Mouse (Mus musculus) heart, embryonic 13.5 days (tissue): ENCODE results near the gene Trip13. TPM values are rescaled to one million over a fixed set of nuclear protein-coding genes. Genes with fewer than 3 reads are reported as not detected.

Source experiments
- ATAC-seq: fragments of 200-750 bp; cut with Nextera tagmentation; 2 replicates; pipeline ENCODE4 v1.8.0; 2017; ENCODE audit warnings: moderate TSS enrichment; ENCODE audit not compliant: insufficient number of reproducible peaks, low FRiP score, low TSS enrichment; ENCODE audit errors: extremely low read depth
- H3K27ac ChIP-seq: fragments of 300-500 bp; sonication (generic); replicated peaks from 2 replicates; pipeline ENCODE4 v1.5.1; 2015; ENCODE audit warnings: moderate library complexity, mild to moderate bottlenecking, inconsistent platforms
- H3K27me3 ChIP-seq: fragments of 300-500 bp; sonication (generic); replicated peaks from 2 replicates; pipeline ENCODE4 v1.6.1; 2015; ENCODE audit warnings: mild to moderate bottlenecking, inconsistent platforms
- H3K36me3 ChIP-seq: fragments of 300-500 bp; sonication (generic); 2 replicates; pipeline ENCODE4 v1.6.1; 2015; ENCODE audit warnings: mild to moderate bottlenecking, inconsistent platforms
- H3K4me1 ChIP-seq: fragments of 300-500 bp; sonication (generic); 2 replicates; pipeline ENCODE4 v1.6.1; 2015; ENCODE audit warnings: inconsistent platforms
- H3K4me2 ChIP-seq: fragments of 300-500 bp; sonication (generic); 2 replicates; pipeline ENCODE4 v1.6.1; 2015; ENCODE audit warnings: inconsistent platforms, mild to moderate bottlenecking, moderate library complexity
- H3K4me3 ChIP-seq: fragments of 300-500 bp; sonication (generic); 2 replicates; pipeline ENCODE4 v1.5.1; 2015; ENCODE audit warnings: moderate library complexity, mild to moderate bottlenecking, inconsistent platforms
- H3K9ac ChIP-seq: fragments of 300-500 bp; sonication (generic); 2 replicates; pipeline ENCODE4 v1.6.1; 2015; ENCODE audit warnings: inconsistent platforms, mild to moderate bottlenecking, moderate library complexity
- H3K9me3 ChIP-seq: fragments of 300-500 bp; sonication (generic); 2 replicates; pipeline ENCODE4 v1.6.1; 2016; ENCODE audit warnings: inconsistent platforms
- WGBS: fragments of 180-500 bp; shearing (Covaris S2); methylation state at CpG from one replicate; pipeline ENCODE4 v1.1.7; 2015; ENCODE audit warnings: mixed read lengths; 5-methylcytosine and 5-hydroxymethylcytosine counted together
- polyA plus RNA-seq: library from polyadenylated mRNA; unstranded; fragments of >200 nt; fragmentation: Nextera tagmentation; extraction: Ambion mirVana; gene quantifications from 2 replicates; pipeline ENCODE4 v1.2.1, GENCODE M21; 2015

Trip13 gene
- polyA plus RNA-seq, 1 experiment from 2014 or later = 32.0 TPM

DNA sequence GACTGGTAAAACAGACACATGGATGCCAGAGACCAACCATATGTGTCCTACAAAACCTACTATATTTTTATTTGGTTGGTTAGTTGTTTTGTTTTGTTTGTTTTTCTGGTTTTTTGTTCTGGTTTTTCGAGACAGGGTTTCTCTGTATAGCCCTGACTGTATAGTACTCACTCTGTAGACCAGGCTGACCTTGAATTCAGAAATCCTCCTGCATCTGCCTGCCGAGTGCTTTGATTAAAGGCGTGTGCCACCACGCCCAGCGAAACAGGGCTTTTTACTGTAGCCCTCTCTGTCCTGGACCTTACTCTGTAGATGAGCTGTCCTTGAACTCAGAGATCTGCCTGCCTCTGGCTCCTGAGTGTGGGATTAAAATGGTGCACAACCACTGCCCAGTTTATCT is 1.5 kb upstream of the Trip13 start:
- Histone ChIP-seq H3K4me1 (peaks cover 16% of the 10 kb centered on the region), H3K36me3 (peaks cover 71% of the 10 kb centered on the region), H3K4me2 (peak overlapping the region; percentile 79; the same call in 1 of the 2 replicates), H3K27ac (no peak overlapping the region), H3K27me3 (no peaks in the 10 kb centered on the region), H3K9me3 (no peaks in the 10 kb centered on the region), H3K4me3 (no peak overlapping the region), H3K9ac (no peak overlapping the region)
- 89% methylated on average over 5 of the region's 5 CpGs for WGBS
- no peak for ATAC-seq

DNA sequence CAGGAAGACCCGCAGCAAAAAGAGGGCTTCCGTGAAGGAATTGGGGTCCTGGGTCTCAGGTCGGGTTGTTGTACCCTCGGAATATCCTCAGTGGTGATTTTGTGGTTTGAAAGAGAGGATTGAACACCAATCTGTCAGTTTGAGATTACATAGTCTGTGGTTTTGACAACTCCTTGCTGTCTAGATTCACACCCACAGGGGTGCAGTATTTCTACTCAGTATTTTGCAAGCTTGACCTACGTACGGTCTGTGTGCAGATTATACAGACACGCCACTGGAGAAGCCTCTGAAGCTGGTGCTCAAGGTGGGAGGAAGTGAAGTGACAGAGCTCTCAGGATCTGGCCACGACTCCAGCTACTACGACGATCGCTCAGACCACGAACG is 585 bp upstream of the Trip13 start:
- no peaks in the 10 kb centered on the region for H3K27me3 ChIP-seq
- no peak for ATAC-seq
- peak overlapping the region; percentile 80 for H3K27ac ChIP-seq
- H3K9me3 ChIP-seq = no peaks in the 10 kb centered on the region
- peak overlapping the region; percentile 85 for H3K9ac ChIP-seq
- WGBS = 32% methylated on average over 13 of the region's 13 CpGs
- peaks cover 63% of the 10 kb centered on the region for H3K36me3 ChIP-seq
- peak overlapping the region; percentile 79 for H3K4me3 ChIP-seq
- H3K4me1 ChIP-seq = peaks cover 16% of the 10 kb centered on the region
- H3K4me2 ChIP-seq = peak overlapping the region; percentile 79

DNA sequence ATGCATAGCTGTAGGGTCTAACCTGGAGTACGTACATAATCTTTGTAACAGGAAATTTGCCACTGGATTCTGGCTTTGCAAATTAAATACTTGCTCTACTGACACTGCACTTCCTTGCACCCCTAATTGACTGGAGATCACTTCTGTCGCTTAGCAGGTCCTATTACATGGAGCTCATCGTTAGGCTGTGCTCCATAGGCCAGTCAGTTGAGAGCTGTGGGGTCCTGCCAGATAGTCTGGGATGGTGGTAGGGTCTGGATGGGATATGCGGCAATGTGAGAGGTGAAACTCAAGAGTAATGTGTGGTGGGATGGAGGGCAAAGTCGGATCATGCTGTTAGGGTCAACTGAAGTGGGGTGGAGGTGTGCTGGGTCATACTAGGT is 655 bp downstream of the Trip13 start:
- peak overlapping the region; percentile 79 for H3K4me3 ChIP-seq
- H3K9ac ChIP-seq = peak overlapping the region; percentile 85
- 0 out of 2 replicates have a peak overlapping the region, but pooled peaks have one; percentile 80 for H3K27ac ChIP-seq
- 14% methylated on average over 5 of the region's 5 CpGs for WGBS
- H3K4me1 ChIP-seq = peaks cover 16% of the 10 kb centered on the region
- H3K27me3 ChIP-seq = no peaks in the 10 kb centered on the region
- peak overlapping the region; percentile 79 for H3K4me2 ChIP-seq
- peak; percentile 26; the same call in 1 of the 2 replicates for ATAC-seq
- no peaks in the 10 kb centered on the region for H3K9me3 ChIP-seq
- H3K36me3 ChIP-seq = peaks cover 63% of the 10 kb centered on the region

DNA sequence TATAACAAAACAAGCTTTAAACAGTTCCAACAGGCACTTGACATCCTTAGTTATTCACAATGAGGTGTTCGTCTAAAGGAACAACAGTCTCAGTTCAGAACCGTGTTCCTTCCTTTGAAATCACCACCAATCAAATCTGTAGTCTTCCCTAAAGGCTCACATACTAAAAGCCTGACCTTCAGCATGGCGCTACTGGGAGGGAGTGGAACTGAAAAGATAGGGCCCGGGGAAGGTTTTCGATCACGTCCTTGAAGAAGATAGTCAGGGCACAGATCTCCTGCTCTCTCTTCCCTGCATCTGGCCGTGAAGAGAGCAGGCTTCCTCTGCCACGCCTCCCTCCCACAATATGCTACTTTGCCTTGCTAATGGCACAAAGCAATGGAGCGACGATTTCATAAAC is 5.4 kb downstream of the Trip13 start:
- WGBS = 84% methylated on average over 10 of the region's 10 CpGs

DNA sequence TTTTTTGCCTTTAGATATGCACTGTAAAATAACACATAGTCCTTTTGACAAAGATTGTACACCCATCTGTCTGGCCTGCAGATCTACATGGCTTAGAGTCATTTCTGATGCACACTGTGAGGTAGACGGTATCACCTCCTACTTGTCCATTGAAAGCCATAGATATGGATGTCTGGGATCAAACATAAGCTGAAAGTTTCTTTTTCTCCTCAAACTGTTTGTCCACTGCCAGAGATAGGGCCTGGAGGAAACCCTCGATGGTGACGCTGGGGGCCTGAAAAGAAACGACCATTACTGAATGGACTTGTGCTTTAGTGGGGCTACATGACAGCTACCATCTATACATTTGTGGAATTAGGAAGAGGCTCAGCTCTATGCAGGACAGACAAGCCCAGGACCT is 24.5 kb downstream of the Trip13 start:
- Histone ChIP-seq H3K4me2 (no peak overlapping the region), H3K27me3 (no peaks in the 10 kb centered on the region), H3K4me3 (no peak overlapping the region), H3K27ac (no peak overlapping the region), H3K9ac (no peak overlapping the region), H3K4me1 (no peaks in the 10 kb centered on the region), H3K36me3 (peaks cover 65% of the 10 kb centered on the region), H3K9me3 (no peaks in the 10 kb centered on the region)
- 89% methylated on average over 4 of the region's 4 CpGs for WGBS
- no peak for ATAC-seq

More for the DNA sequence above, 5.4 kb downstream of the Trip13 start:
- 0 out of 2 replicates have a peak overlapping the region, but pooled peaks have one; percentile 21 for H3K9ac ChIP-seq
- no peaks in the 10 kb centered on the region for H3K9me3 ChIP-seq
- H3K4me1 ChIP-seq = peaks cover 8% of the 10 kb centered on the region
- no peak overlapping the region for H3K4me2 ChIP-seq
- peaks cover 77% of the 10 kb centered on the region for H3K36me3 ChIP-seq
- H3K4me3 ChIP-seq = no peak overlapping the region
- H3K27ac ChIP-seq = no peak overlapping the region
- no peaks in the 10 kb centered on the region for H3K27me3 ChIP-seq
- no peak for ATAC-seq

DNA sequence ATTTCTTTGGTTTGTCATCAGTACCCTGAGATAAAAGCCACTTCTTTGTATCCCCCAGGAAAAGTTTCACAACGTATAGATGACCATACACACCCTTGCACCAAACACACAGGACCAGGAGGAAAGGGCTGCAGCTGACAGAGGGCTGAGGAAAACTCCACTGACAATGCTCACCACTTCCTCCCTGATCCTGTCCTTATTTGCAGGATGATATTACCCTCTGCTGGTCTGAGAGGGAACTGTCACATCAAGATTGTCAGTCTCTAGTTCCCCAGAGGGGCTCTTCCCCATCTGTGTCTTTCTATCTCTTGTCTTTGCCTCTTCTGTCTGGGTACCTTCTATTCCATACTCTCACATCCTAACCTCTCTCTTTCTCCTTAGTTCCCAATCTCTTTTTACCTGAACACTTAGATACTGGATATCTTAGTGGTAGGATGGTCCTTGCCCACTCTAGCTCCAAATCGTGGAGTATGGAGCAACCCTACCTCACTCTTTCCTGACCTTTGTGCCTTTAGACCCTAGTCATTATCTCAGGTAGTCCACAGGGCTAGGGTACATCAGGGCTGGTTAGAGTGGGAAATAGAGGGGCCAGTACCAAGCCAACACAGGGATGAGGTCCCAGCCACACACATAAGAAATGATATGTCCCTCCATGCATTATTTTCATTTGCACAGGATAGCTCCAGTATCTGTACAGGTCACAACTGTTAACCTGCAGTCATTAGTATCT is 29.7 kb downstream of the Trip13 start:
- Histone ChIP-seq H3K9ac (no peak overlapping the region), H3K4me2 (no peak overlapping the region), H3K27ac (no peak overlapping the region), H3K9me3 (no peaks in the 10 kb centered on the region), H3K27me3 (no peaks in the 10 kb centered on the region), H3K4me3 (no peak overlapping the region), H3K36me3 (peaks cover 16% of the 10 kb centered on the region), H3K4me1 (no peaks in the 10 kb centered on the region)
- ATAC-seq = no peak; the same call in 1 of the 2 replicates
- WGBS = 61% methylated on average over 2 of the region's 2 CpGs

DNA sequence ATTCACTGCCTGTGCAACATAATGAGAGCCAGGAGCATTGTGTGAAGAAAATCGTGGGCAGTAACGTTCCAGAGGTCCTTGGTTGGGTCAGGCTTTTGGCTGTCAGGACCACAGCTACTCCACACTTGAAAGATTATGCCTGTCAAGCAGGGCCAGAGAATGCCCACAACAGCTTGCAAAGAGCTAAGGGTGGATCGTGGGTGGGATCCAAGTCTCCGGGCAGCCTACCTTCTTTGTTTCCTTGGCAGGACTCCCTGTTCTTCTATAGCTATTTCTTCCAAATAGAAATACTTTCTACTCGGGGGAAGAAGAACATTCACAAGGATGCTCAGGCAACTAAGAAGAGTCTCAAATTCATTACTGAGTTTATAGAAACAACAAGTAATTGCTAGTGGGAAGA is 30.4 kb downstream of the Trip13 start:
- 78% methylated on average over 5 of the region's 5 CpGs for WGBS
- peaks cover 11% of the 10 kb centered on the region for H3K36me3 ChIP-seq
- H3K9ac ChIP-seq = no peak overlapping the region
- no peaks in the 10 kb centered on the region for H3K27me3 ChIP-seq
- ATAC-seq = no peak
- no peaks in the 10 kb centered on the region for H3K9me3 ChIP-seq
- H3K4me2 ChIP-seq = no peak overlapping the region
- H3K27ac ChIP-seq = no peak overlapping the region
- no peaks in the 10 kb centered on the region for H3K4me1 ChIP-seq
- no peak overlapping the region for H3K4me3 ChIP-seq

DNA sequence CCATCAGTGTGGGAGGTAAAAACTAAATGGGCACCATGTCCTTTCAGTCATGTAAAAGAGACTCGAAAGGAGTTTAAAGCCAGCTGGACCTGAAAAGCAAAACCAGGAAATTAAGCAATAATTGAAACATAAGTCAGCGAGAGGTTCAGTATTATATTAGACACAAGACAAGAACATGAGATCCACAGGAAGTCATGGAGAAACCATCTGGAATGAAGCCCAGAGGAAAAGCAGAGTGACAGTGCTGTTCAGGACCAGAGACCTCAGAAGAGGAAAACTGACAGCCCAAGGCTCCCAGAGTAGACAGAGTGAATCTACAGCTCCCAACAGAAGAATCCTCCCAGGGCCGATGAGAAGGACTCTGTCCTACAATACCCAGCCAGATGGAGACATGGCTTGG is 40.0 kb downstream of the Trip13 start:
- no peak for ATAC-seq
- Histone ChIP-seq H3K9me3 (no peaks in the 10 kb centered on the region), H3K36me3 (no peaks in the 10 kb centered on the region), H3K9ac (no peak overlapping the region), H3K4me2 (no peak overlapping the region), H3K4me3 (no peak overlapping the region), H3K27ac (no peak overlapping the region), H3K27me3 (no peaks in the 10 kb centered on the region), H3K4me1 (peaks cover 9% of the 10 kb centered on the region)
- WGBS = 79% methylated on average over 3 of the region's 3 CpGs

DNA sequence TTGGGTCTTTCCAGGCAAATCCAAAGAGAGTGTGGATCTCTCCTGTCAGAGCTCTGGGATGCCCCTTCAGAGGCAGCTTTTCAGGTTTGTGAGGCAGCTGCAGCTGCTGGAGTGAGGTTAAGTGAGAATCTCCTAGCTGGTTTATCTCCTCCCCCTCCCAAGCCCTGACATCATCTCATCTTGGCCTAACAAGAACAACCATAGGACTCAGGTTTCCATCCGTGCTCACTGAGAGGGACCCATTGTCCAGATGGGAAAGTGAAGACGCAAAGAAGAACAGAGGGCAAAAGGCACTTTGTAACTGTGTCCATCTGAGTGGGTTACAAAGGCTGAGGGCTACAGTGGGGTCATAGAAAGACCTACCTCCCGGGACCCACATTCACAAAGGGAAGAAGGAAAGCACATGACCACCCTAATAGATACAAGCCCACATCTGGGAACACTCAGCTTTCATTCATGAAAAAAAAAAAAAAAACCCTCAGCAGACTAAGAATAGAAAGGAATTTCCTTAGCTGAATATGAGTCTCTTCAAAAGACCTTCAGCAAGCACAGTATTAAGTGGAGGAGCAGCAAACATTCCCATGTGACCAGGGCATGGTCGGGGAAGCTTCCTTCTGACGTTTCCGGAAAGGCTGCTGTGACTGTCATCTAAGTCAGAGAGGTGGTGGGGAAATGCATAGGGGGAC is 44.9 kb downstream of the Trip13 start:
- Histone ChIP-seq H3K27ac (peak overlapping the region; percentile 50; the same call in 1 of the 2 replicates), H3K36me3 (no peaks in the 10 kb centered on the region), H3K27me3 (no peaks in the 10 kb centered on the region), H3K4me1 (peaks cover 21% of the 10 kb centered on the region), H3K9ac (no peak overlapping the region), H3K9me3 (no peaks in the 10 kb centered on the region), H3K4me3 (no peak overlapping the region), H3K4me2 (no peak overlapping the region)
- no peak for ATAC-seq
- 26% methylated on average over 6 of the region's 6 CpGs for WGBS

DNA sequence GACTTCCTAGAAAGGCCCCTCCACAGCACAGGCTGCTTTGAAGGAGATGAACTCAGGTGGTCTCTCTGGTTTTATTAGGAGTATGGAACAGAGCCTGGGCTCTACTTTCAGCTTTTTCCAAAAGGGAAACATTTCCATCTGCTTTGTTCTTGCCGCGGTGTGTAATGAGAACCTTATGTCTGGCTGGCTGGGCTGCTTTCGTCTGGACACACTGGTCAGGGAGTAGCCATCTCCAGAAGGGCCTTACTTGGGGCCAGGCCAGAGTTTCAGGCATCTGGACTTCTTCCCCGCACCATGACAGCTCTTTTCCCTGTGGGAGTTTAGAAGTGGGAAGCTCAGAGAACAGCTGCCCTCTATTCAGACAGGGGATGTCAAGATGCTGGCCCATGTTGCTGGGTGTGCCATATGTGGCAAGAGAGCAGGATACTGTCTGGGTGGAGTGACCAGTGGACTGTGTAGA is 50.1 kb downstream of the Trip13 start:
- WGBS = 42% methylated on average over 4 of the region's 4 CpGs
- no peaks in the 10 kb centered on the region for H3K9me3 ChIP-seq
- no peak overlapping the region for H3K4me2 ChIP-seq
- no peak overlapping the region for H3K27ac ChIP-seq
- no peaks in the 10 kb centered on the region for H3K27me3 ChIP-seq
- ATAC-seq = no peak
- no peak overlapping the region for H3K4me3 ChIP-seq
- no peak overlapping the region for H3K9ac ChIP-seq
- peaks cover 34% of the 10 kb centered on the region for H3K4me1 ChIP-seq
- no peaks in the 10 kb centered on the region for H3K36me3 ChIP-seq

DNA sequence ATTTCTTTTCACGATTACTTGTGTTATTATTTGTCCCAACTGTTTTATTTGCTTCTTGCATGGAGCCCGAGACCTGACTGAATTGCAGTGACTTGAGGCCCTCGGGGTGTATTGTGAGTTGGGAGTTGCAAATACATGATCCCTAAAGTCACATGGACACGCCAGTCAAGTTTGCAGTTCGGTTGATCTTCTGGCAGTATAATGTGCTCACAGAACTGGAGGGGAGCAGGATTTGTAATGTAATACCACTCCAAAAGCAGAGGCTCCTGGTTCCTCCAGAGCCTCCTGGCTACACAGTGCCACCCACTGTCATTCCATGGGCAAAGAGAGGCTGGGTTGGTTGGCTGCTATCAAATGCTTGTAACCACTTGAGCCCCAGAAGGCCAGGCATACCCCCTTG is 51.0 kb downstream of the Trip13 start:
- no peaks in the 10 kb centered on the region for H3K27me3 ChIP-seq

More for the DNA sequence above, 51.0 kb downstream of the Trip13 start:
- Histone ChIP-seq H3K9ac (no peak overlapping the region), H3K4me3 (no peak overlapping the region), H3K36me3 (no peaks in the 10 kb centered on the region), H3K4me2 (no peak overlapping the region), H3K4me1 (peaks cover 29% of the 10 kb centered on the region), H3K27ac (no peak overlapping the region), H3K9me3 (no peaks in the 10 kb centered on the region)
- no peak for ATAC-seq
- WGBS = 78% methylated on average over 5 of the region's 5 CpGs
